Mouse (Mus musculus) neural tube, embryonic 11.5 days (tissue): ENCODE measurements around the gene Sugt1. TPM values are rescaled to one million over a fixed set of nuclear protein-coding genes. Genes with fewer than 3 reads are reported as not detected.

Experiments
- ATAC-seq: fragments of 200-750 bp; cut with Nextera tagmentation; 2 replicates; pipeline ENCODE4 v1.8.0; 2017; ENCODE audit warnings: moderate number of reproducible peaks, mild to moderate bottlenecking, moderate TSS enrichment, moderate library complexity; ENCODE audit not compliant: insufficient read depth, low FRiP score, low TSS enrichment
- DNase-seq: peaks from one replicate; pipeline ENCODE4 v3.0.0-alpha.2; 2015; ENCODE audit warnings: low spot score
- H3K27ac ChIP-seq: fragments of 300-500 bp; sonication (generic); 2 replicates; pipeline ENCODE4 v1.5.1; 2014; ENCODE audit warnings: low read depth, mild to moderate bottlenecking, low read length
- H3K27me3 ChIP-seq: fragments of 300-500 bp; sonication (generic); 2 replicates; pipeline ENCODE4 v1.6.1; 2014; ENCODE audit warnings: mild to moderate bottlenecking, low read length, mixed read lengths; ENCODE audit not compliant: control insufficient read depth, insufficient read depth
- H3K36me3 ChIP-seq: fragments of 300-500 bp; sonication (generic); 2 replicates; pipeline ENCODE4 v1.6.1; 2014; ENCODE audit warnings: mild to moderate bottlenecking, low read length, moderate library complexity, mixed read lengths; ENCODE audit not compliant: control insufficient read depth, insufficient read depth
- H3K4me1 ChIP-seq: fragments of 300-500 bp; sonication (generic); 2 replicates; pipeline ENCODE4 v1.6.1; 2014; ENCODE audit warnings: low read length, mixed read lengths; ENCODE audit not compliant: control insufficient read depth, insufficient read depth
- H3K4me2 ChIP-seq: fragments of 300-500 bp; sonication (generic); 2 replicates; pipeline ENCODE4 v1.6.1; 2014; ENCODE audit warnings: low read depth, mild to moderate bottlenecking, moderate library complexity
- H3K4me3 ChIP-seq: fragments of 300-500 bp; sonication (generic); 2 replicates; pipeline ENCODE4 v1.5.1; 2014; ENCODE audit warnings: low read depth, low read length
- H3K9ac ChIP-seq: fragments of 300-500 bp; sonication (generic); 2 replicates; pipeline ENCODE4 v1.6.1; 2014; ENCODE audit warnings: mild to moderate bottlenecking, low read length
- H3K9me3 ChIP-seq: fragments of 300-500 bp; sonication (generic); 2 replicates; pipeline ENCODE4 v1.6.1; 2016; ENCODE audit warnings: low read length; ENCODE audit not compliant: control insufficient read depth
- WGBS: fragments of 180-500 bp; shearing (Covaris S2); extraction: QIAGEN DNeasy Blood & Tissue Kit; methylation state at CpG from one replicate; pipeline ENCODE4 v1.1.7; 2014; 5-methylcytosine and 5-hydroxymethylcytosine counted together
- polyA plus RNA-seq: library from polyadenylated mRNA; unstranded; fragments of >200 nt; fragmentation: Nextera tagmentation; extraction: Ambion mirVana; gene quantifications from 2 replicates; pipeline ENCODE4 v1.2.1, GENCODE M21; 2014

The Sugt1 gene
- polyA plus RNA-seq, 1 experiment from 2014 or later: 156 TPM

DNA sequence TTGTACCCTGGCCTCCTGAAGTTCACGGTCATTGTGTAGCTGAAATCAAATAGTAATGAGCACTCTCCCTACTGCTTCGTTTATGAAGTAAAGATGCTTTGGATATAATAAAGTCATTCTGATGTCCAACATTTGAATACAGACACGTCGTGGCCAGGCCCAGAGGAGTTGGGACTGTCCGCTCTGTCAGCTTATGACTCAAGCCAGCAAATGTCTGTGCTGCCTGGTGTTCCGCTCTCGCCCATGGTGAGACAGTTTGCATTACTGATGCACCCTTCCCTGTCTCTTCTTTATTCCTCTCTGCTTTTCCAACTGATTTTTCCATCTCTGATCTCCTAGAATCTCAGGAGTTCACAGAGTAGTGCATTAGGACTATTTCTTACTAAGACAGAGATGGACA, 32.3 kb downstream of the Sugt1 start:
- WGBS: 91% methylated on average over 7 of the region's 7 CpGs
- H3K9me3 ChIP-seq: no peaks in the 10 kb centered on the region
- DNase-seq (no peak), ATAC-seq (no peak)
- no peak overlapping the region for H3K27ac ChIP-seq
- H3K9ac ChIP-seq: no peak overlapping the region
- H3K4me1 ChIP-seq: no peaks in the 10 kb centered on the region
- H3K4me2 ChIP-seq: no peak overlapping the region
- no peak overlapping the region for H3K4me3 ChIP-seq
- H3K27me3 ChIP-seq: no peaks in the 10 kb centered on the region
- H3K36me3 ChIP-seq: peaks cover 2% of the 10 kb centered on the region; the same call in 1 of the 2 replicates

DNA sequence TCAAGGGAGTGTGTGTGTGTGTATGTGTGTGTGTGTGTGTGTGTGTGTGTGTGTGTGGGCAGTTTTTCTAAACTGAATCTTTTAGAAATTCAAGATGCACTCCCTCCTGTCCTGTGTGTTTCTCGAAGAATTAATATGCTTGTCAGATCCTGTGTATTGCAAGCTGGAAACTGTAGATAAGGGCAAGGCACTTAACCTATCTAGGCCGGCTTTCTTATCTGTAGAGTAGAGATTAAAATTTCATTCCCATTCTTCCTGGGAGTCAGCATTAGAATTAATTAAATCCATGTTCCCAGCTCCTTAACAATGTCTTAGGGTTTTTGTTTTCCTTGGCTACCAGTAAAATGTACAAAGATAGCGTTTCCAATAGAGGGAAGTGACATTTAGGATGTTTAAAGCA, 33.7 kb downstream of the Sugt1 start:
- H3K4me2 ChIP-seq: no peak overlapping the region
- H3K9ac ChIP-seq: no peak overlapping the region
- DNase-seq (no peak), ATAC-seq (no peak)
- H3K9me3 ChIP-seq: no peaks in the 10 kb centered on the region
- no peak overlapping the region for H3K27ac ChIP-seq
- H3K27me3 ChIP-seq: no peaks in the 10 kb centered on the region
- H3K4me1 ChIP-seq: no peaks in the 10 kb centered on the region
- 90% methylated on average over 3 of the region's 3 CpGs for WGBS
- H3K4me3 ChIP-seq: no peak overlapping the region
- peaks cover 2% of the 10 kb centered on the region; the same call in 1 of the 2 replicates for H3K36me3 ChIP-seq

DNA sequence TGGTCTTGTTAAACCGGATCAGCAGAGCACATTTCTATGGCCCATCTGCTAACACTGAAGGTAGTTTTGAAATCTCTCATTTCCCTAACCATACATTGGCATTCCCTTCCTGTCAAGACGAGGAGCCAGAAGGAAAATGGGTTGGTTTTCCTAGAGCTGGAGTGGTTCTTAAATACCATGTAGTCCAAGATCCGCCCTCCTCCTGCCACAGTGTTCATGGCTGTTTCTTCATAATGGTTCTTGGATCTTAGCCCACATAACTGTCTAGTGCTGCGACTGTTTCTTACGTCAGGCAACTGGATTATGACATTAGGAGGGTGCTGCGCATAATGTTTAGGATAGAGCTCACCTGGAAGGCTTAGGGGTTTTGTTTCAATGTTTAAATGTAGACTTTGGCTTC, 44.8 kb downstream of the Sugt1 start:
- Histone ChIP-seq H3K36me3 (no peaks in the 10 kb centered on the region; the same call in 1 of the 2 replicates), H3K9me3 (no peaks in the 10 kb centered on the region), H3K27ac (no peak overlapping the region), H3K27me3 (no peaks in the 10 kb centered on the region), H3K4me2 (no peak overlapping the region), H3K9ac (no peak overlapping the region), H3K4me1 (no peaks in the 10 kb centered on the region), H3K4me3 (no peak overlapping the region)
- DNase-seq (no peak), ATAC-seq (no peak)
- 96% methylated on average over 6 of the region's 6 CpGs for WGBS

DNA sequence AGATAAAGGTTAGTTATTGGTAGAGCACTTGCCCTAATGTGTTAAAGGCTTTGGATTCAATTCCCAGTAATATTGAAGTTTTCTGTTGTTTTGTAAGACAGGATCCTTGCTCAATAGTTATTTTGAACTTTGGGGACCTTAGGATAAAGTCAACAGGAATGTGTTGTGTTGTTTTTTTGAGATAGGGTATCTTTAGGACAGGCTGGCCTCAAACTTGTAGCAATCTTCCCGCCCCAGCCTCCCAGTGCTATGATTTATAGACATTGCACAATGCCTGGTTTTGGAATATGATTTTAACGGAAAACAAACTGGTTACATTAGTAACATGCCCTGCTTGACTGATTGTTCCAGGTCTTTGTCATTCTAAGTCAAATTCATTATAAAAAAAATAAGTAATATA, 45.7 kb downstream of the Sugt1 start:
- H3K36me3 ChIP-seq: no peaks in the 10 kb centered on the region; the same call in 1 of the 2 replicates
- H3K4me2 ChIP-seq: no peak overlapping the region
- H3K9me3 ChIP-seq: no peaks in the 10 kb centered on the region
- H3K27me3 ChIP-seq: no peaks in the 10 kb centered on the region
- DNase-seq (no peak), ATAC-seq (no peak)
- 93% methylated on average over 2 of the region's 2 CpGs for WGBS
- no peak overlapping the region for H3K27ac ChIP-seq
- no peaks in the 10 kb centered on the region for H3K4me1 ChIP-seq
- no peak overlapping the region for H3K4me3 ChIP-seq
- no peak overlapping the region for H3K9ac ChIP-seq

DNA sequence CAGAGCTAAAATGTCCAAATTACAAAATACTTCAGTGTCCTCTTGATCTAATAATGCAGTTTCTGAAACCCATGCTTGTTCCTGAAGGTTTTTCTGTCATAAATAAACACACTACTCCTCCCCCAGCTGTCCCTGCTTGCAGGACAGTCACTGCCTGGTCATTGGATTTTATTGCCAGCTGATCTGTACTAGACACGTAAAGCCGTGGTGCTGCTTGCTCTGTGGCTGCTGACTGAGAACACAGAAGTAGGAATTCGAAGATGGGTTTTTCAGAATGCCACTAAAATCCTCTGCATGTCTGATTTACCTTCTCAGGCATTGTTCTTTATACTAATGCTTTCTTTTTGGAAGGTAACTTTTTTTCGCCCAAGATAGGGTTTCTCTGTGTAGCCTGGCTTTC, 49.3 kb downstream of the Sugt1 start:
- H3K4me3 ChIP-seq: no peak overlapping the region
- no peak overlapping the region for H3K4me2 ChIP-seq
- no peak for DNase-seq
- no peak for ATAC-seq
- no peak overlapping the region for H3K9ac ChIP-seq
- no peak overlapping the region for H3K27ac ChIP-seq
- H3K9me3 ChIP-seq: no peaks in the 10 kb centered on the region
- 62% methylated on average over 4 of the region's 4 CpGs for WGBS
- H3K36me3 ChIP-seq: no peaks in the 10 kb centered on the region
- no peaks in the 10 kb centered on the region for H3K27me3 ChIP-seq
- H3K4me1 ChIP-seq: no peaks in the 10 kb centered on the region

DNA sequence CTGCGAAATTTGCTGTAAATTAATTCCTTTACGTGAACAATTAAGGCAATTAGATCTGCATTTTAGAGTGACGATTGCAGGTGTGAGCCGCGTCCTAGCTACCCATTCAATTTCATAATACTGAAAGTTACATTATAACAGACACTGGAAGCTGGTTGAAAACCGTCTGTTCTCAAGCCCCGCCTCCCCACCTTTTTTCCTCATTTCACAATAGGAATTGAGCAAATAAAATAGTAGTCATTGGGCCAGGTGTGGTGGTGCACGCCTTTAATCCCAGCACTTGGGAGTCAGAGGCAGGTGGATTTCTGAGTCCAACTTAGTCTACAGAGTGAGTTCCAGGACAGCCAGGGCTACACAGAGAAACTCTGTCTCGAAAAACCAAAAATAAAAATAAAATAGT, 54.6 kb downstream of the Sugt1 start:
- Histone ChIP-seq H3K9ac (no peak overlapping the region), H3K9me3 (no peaks in the 10 kb centered on the region), H3K4me3 (no peak overlapping the region), H3K27me3 (no peaks in the 10 kb centered on the region), H3K4me1 (peaks cover 4% of the 10 kb centered on the region; the same call in 1 of the 2 replicates), H3K27ac (no peak overlapping the region), H3K4me2 (no peak overlapping the region), H3K36me3 (no peaks in the 10 kb centered on the region)
- DNase-seq (no peak), ATAC-seq (no peak)
- 87% methylated on average over 9 of the region's 9 CpGs for WGBS

DNA sequence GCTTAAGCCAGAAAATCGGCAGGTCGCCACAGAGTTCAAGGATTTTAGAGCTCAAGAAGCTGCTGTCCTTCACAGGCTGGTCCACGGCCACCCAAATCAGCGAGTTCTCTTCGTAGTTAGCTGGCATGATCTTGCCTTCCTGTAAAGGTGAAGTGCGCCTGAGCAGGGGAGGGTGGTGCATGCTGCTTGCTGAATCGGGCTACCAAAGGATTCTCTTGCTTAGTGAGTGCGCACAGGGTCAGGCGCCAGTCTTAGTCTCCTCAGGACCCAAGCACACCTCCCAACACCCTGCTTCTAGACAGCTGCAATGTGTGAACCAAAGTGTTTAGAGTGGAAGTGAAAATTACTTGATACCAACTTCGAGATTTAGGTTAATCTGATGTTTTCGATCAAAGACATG, 57.9 kb downstream of the Sugt1 start:
- Histone ChIP-seq H3K9me3 (no peaks in the 10 kb centered on the region), H3K4me2 (no peak overlapping the region), H3K27ac (no peak overlapping the region), H3K9ac (no peak overlapping the region), H3K4me1 (peaks cover 4% of the 10 kb centered on the region; the same call in 1 of the 2 replicates), H3K27me3 (no peaks in the 10 kb centered on the region), H3K4me3 (no peak overlapping the region), H3K36me3 (no peaks in the 10 kb centered on the region)
- DNase-seq (no peak), ATAC-seq (no peak)
- WGBS: 26% methylated on average over 11 of the region's 11 CpGs

DNA sequence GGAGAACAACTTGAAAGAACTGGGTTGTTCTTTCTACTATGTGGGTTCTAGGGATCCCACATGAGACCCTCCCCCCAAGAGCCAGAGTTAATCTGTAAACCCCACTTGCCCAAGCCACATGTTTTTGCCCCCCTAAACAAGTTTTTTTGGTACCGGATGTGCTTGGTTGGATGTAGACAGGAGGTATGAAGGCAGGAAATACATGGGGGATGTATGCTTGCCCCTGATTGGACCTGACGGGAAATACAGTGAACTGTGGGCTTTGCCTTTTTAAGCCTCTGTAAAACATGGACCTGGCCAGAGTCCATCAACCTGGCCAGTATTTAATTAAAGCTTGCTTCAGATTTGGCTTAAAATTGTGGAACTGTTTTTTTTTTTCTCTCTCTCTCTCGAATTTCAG, 62.2 kb downstream of the Sugt1 start:
- Histone ChIP-seq H3K4me2 (no peak overlapping the region), H3K4me1 (peaks cover 4% of the 10 kb centered on the region; the same call in 1 of the 2 replicates), H3K36me3 (no peaks in the 10 kb centered on the region), H3K9ac (no peak overlapping the region), H3K27ac (no peak overlapping the region), H3K9me3 (no peaks in the 10 kb centered on the region), H3K27me3 (no peaks in the 10 kb centered on the region), H3K4me3 (no peak overlapping the region)
- ATAC-seq (no peak), DNase-seq (no peak)
- WGBS: 81% methylated on average over 3 of the region's 3 CpGs

DNA sequence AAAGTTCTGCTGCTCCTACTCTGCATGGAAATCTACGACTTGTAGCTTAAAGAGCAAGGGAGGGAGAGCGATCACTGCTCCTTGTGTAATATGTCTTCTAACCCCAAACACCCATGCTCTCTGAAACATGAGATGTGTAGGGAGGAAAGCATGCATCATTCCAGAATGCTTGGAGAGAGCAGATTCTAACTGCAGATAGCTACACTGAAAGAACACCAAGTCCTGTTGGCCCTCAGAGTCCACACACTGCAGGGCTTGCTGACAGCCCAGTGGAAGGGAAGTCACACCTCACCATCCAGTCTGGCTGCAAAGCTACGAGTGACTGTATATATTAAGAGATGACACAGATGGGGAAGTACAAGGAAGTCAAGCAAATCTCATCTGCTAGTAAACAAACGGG, 65.2 kb downstream of the Sugt1 start:
- WGBS: 78% methylated on average over 4 of the region's 4 CpGs
- H3K4me2 ChIP-seq: no peak overlapping the region
- H3K9ac ChIP-seq: no peak overlapping the region
- DNase-seq (no peak), ATAC-seq (no peak)
- no peaks in the 10 kb centered on the region for H3K27me3 ChIP-seq
- H3K27ac ChIP-seq: no peak overlapping the region
- no peaks in the 10 kb centered on the region for H3K9me3 ChIP-seq
- no peaks in the 10 kb centered on the region for H3K36me3 ChIP-seq
- no peak overlapping the region for H3K4me3 ChIP-seq
- no peaks in the 10 kb centered on the region for H3K4me1 ChIP-seq
